In genomic region chr10:13768866-13769265, GRCm38 (mm10) we compare ENCODE assay signal across 34 mouse cellular contexts.
"Had no signal": no experiment of that assay in that cellular context is flagged by ENCODE, and none has a peak within 500 bp of the region (broad histone marks: within the 10 kb centered on the region; RNA-seq: fewer than 3 reads in every experiment).

No protein-coding gene starts in this region.

- H3K9me3 ChIP-seq: heart, embryonic 12.5 days; heart, embryonic 13.5 days; heart, embryonic 15.5 days; hindbrain, embryonic 10.5 days; hindbrain, embryonic 12.5 days; hindbrain, embryonic 13.5 days; hindbrain, embryonic 15.5 days; intestine, embryonic 15.5 days; kidney, embryonic 15.5 days had no signal

- H3K4me2 ChIP-seq: heart, embryonic 11.5 days; heart, embryonic 12.5 days; hindbrain, embryonic 12.5 days; hindbrain, embryonic 13.5 days; hindbrain, embryonic 14.5 days; hindbrain, embryonic 15.5 days; intestine, embryonic 15.5 days; kidney, embryonic 15.5 days had no signal

- H3K4me3 ChIP-seq: heart, embryonic 12.5 days; heart, embryonic 13.5 days; heart, embryonic 15.5 days; hindbrain, embryonic 10.5 days; hindbrain, embryonic 12.5 days; hindbrain, embryonic 13.5 days; hindbrain, embryonic 15.5 days; intestine, embryonic 15.5 days; kidney, embryonic 15.5 days; layer of hippocampus, adult 2 months; left cerebral cortex, adult 2 months had no signal

- H3K4me1 ChIP-seq: hindbrain, embryonic 10.5 days; hindbrain, embryonic 12.5 days; hindbrain, embryonic 13.5 days; hindbrain, embryonic 15.5 days; intestine, embryonic 15.5 days had no signal

- DNase-seq: heart, postnatal 14 days; heart, postnatal 36 days; heart, postnatal 4 days; kidney, adult 11 months; kidney, adult 18-20 months; kidney, adult 2 months; kidney, adult 8-10 months; kidney, adult 9 months; kidney, postnatal 10 days; kidney, postnatal 14 days; kidney, postnatal 25 days; kidney, postnatal 36 days; kidney, postnatal 4 days; layer of hippocampus, adult 9-11 months; layer of hippocampus, postnatal 36 days had no signal

- H3K9ac ChIP-seq: heart, embryonic 12.5 days; heart, embryonic 13.5 days; heart, embryonic 15.5 days; hindbrain, embryonic 12.5 days; hindbrain, embryonic 13.5 days; hindbrain, embryonic 14.5 days; hindbrain, embryonic 15.5 days; intestine, embryonic 15.5 days; kidney, embryonic 15.5 days had no signal

- ATAC-seq: hindbrain, embryonic 16.5 days; hindbrain, postnatal 0 days; inflammation-experienced regulatory T-cells, adult 6 months; intestine, embryonic 15.5 days; intestine, embryonic 16.5 days; intestine, postnatal 0 days had no signal

- H3K27me3 ChIP-seq: heart, embryonic 12.5 days; heart, embryonic 13.5 days; heart, embryonic 15.5 days; hindbrain, embryonic 12.5 days; hindbrain, embryonic 13.5 days; hindbrain, embryonic 15.5 days; intestine, embryonic 15.5 days; kidney, embryonic 15.5 days had no signal

- H3K27ac ChIP-seq: hindbrain, embryonic 10.5 days; hindbrain, embryonic 12.5 days; hindbrain, embryonic 13.5 days; hindbrain, embryonic 14.5 days; hindbrain, embryonic 15.5 days; hindbrain, postnatal 0 days; intestine, embryonic 15.5 days; kidney, embryonic 15.5 days; kidney, postnatal 0 days; layer of hippocampus, adult 2 months; left cerebral cortex, adult 2 months had no signal

- H3K36me3 ChIP-seq: heart, embryonic 12.5 days; heart, embryonic 15.5 days; hindbrain, embryonic 12.5 days; hindbrain, embryonic 13.5 days; hindbrain, embryonic 15.5 days; intestine, embryonic 15.5 days; kidney, embryonic 15.5 days had no signal
